Mouse (Mus musculus) lung, postnatal 0 days (tissue): ENCODE measurements around the gene Gm26620.
A peak's percentile ranks its signal among the peaks of the same experiment; 100 is the strongest.

Experiments used
- CTCF ChIP-seq: IDR thresholded peaks from 2 replicates; pipeline ENCODE4 v1.5.1; 2016; ENCODE audit warnings: antibody characterized with exemption, mild to moderate bottlenecking
- EP300 ChIP-seq: IDR thresholded peaks from 2 replicates; pipeline ENCODE4 v1.6.1; 2016; ENCODE audit warnings: antibody characterized with exemption, mild to moderate bottlenecking, control low read depth

DNA sequence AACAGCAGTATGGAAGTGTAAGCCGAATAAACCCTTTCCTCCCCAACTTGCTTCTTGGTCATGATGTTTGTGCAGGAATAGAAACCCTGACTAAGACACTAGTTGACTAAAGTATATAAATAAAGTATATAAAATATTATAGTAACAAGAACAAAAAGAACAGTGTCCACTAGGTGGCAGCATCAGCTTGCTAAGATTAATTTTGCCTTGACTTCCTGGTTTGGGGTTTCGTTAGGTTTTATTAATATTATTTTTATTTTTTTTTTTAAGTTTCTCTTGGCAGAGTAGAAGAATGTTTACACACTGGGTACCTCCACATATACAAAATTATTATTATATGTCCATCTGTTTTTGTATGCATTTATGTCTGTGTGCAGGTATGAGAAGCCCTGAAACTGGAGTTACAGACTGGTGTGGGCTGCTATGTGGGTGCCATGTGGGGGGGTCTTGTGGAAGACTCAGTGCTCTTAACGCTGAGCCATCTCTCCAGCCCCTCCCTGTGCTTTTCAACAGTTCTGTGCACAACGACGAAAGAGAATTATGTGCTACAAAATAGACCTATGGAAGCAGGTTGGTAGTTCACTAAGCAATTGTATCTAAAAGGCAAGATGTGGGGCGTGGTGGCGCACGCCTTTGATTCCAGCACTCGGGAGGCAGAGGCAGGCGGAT lies 16.1 kb downstream of the Gm26620 start:
- TF ChIP-seq CTCF (peak; percentile 65), EP300 (no peak)
